Mouse (Mus musculus): Measurements from ENCODE around the gene Bbs9. TPM values are rescaled to one million over a fixed set of nuclear protein-coding genes. Genes with fewer than 3 reads are reported as not detected.

Gene Bbs9
- total RNA-seq, 1 experiment, result 10.3 TPM

DNA sequence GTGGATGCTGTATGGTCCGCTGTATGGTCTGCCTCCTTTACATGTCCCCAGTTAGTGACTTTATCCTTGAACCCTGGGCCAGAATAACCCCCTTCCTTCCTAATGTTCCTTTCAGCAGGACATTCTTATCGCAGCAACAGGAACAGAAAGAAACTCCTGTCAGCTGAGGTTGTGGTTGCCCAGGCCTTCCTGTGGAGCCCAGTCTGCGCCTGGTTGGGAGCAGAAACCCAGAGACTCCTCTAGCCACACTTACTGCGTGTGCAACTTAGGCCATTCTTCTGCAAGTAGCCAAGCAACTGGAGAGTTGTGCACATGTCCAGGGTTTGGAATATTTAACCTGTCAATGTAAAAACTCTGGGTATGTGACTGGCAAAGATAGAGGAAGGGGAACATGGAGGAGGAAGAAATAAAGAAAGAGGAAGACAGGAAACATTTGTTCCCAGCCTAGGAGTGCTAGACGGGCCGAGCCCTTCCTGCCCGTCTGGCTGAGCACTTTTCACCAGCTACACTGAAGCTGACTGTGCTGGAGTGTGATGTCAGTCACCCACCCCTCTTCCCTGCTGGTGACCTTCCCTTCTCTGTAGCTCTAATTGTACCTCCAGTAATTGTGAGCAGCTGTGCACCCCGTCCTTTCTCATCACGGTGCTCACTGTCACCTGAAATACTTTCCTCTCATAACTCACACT, 339.0 kb downstream of the Bbs9 start:
- H3K9me3 ChIP-seq (ENCODE audit: control insufficient read depth, insufficient read depth, low read depth, low read length), result no peaks in the 10 kb centered on the region
- H3K9ac ChIP-seq (ENCODE audit: insufficient read depth, low read depth, low read length, poor library complexity, severe bottlenecking), result no peak overlapping the region
- H3K4me1 ChIP-seq (ENCODE audit: control insufficient read depth in 2 of 2, insufficient read depth in 2 of 2, low read length in 2 of 2, poor library complexity in 1 of 2), result no peaks in the 10 kb centered on the region
- in situ Hi-C loops (cut with MboI; ENCODE audit: low sequenced_read_pairs in 2 of 2, unreplicated experiment in 2 of 2), result no loop called here
- no peak overlapping the region for H3K4me3 ChIP-seq (ENCODE audit: insufficient read depth in 1 of 2, low read depth in 1 of 2, low read length in 2 of 2, poor library complexity in 1 of 2, severe bottlenecking in 1 of 2)
- no peak for TF ChIP-seq CHD2 (IDR thresholded peaks at IDR 0.05; ENCODE audit: low read depth, low read length)
- no peak for TF ChIP-seq MAFK (IDR thresholded peaks at IDR 0.05; ENCODE audit: insufficient read depth, low read depth, low read length)
- TF ChIP-seq ZC3H11A (IDR thresholded peaks at IDR 0.05; ENCODE audit: borderline replicate concordance, low read depth, low read length), result no peak
- no peak for TF ChIP-seq HCFC1 (IDR thresholded peaks at IDR 0.05; ENCODE audit: borderline replicate concordance, insufficient read depth, low read length)
- TF ChIP-seq ZNF384 (IDR thresholded peaks at IDR 0.05; ENCODE audit: low read depth, low read length), result no peak
- no peak for DNase-seq (ENCODE audit: low read depth, low spot score)
- H3K36me3 ChIP-seq (ENCODE audit: control insufficient read depth, insufficient read depth, low read length, poor library complexity, severe bottlenecking), result no peaks in the 10 kb centered on the region
- H3K27ac ChIP-seq (ENCODE audit: insufficient read depth, low read depth, low read length, poor library complexity, severe bottlenecking), result no peak overlapping the region

DNA sequence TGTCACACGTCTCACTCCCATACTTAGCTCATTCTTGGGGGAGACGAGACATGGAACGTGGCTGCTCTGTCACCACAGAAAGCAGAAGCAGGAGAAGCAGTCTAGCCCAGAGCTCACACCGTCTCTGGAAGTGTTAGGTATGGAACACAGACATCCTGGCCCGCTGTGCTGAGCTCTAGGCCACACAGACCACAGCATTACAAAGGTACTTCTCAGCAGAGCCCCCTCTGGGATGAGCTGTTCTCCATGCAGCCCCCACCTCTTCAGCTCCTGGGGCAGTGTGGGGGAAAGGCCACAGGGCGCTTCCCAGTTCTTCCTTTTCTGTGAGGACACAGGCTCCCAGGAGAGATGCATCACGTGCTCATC, 339.6 kb downstream of the Bbs9 start:
- H3K4me1 ChIP-seq (ENCODE audit: control insufficient read depth in 2 of 2, insufficient read depth in 2 of 2, low read length in 2 of 2, poor library complexity in 1 of 2), result no peaks in the 10 kb centered on the region
- in situ Hi-C loops (cut with MboI; ENCODE audit: low sequenced_read_pairs in 2 of 2, unreplicated experiment in 2 of 2), result no loop called here
- H3K9ac ChIP-seq (ENCODE audit: insufficient read depth, low read depth, low read length, poor library complexity, severe bottlenecking), result no peak overlapping the region
- H3K9me3 ChIP-seq (ENCODE audit: control insufficient read depth, insufficient read depth, low read depth, low read length), result no peaks in the 10 kb centered on the region
- H3K36me3 ChIP-seq (ENCODE audit: control insufficient read depth, insufficient read depth, low read length, poor library complexity, severe bottlenecking), result no peaks in the 10 kb centered on the region
- no peak for DNase-seq (ENCODE audit: low read depth, low spot score)
- TF ChIP-seq HCFC1 (IDR thresholded peaks at IDR 0.05; ENCODE audit: borderline replicate concordance, insufficient read depth, low read length) (no peak), MAFK (IDR thresholded peaks at IDR 0.05; ENCODE audit: insufficient read depth, low read depth, low read length) (no peak), ZNF384 (IDR thresholded peaks at IDR 0.05; ENCODE audit: low read depth, low read length) (no peak), CHD2 (IDR thresholded peaks at IDR 0.05; ENCODE audit: low read depth, low read length) (no peak)
- H3K27ac ChIP-seq (ENCODE audit: insufficient read depth, low read depth, low read length, poor library complexity, severe bottlenecking), result no peak overlapping the region
- no peak overlapping the region for H3K4me3 ChIP-seq (ENCODE audit: insufficient read depth in 1 of 2, low read depth in 1 of 2, low read length in 2 of 2, poor library complexity in 1 of 2, severe bottlenecking in 1 of 2)

DNA sequence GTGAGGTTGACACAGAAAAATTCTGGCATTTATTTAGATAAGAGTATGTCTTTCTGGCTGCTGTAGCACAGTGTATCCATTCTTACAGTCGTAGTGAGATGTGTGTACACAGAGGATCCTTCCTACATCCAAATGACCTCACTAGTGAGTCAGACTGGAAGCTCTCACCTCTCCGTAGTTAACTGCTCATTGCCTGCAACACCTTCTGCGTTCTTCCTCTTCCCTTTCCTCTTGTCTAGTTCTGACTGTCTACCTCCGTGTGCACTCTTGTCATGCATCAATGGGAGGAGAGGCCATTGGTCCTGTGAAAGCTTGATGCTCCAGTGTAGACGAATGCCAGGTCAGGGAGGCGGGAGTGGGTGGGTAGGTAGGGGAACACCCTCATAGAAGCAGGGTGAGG, 344.0 kb downstream of the Bbs9 start:
- no peak for DNase-seq (ENCODE audit: low read depth, low spot score)
- Histone ChIP-seq H3K4me1 (ENCODE audit: control insufficient read depth in 2 of 2, insufficient read depth in 2 of 2, low read length in 2 of 2, poor library complexity in 1 of 2) (no peaks in the 10 kb centered on the region), H3K27ac (ENCODE audit: insufficient read depth, low read depth, low read length, poor library complexity, severe bottlenecking) (no peak overlapping the region), H3K9ac (ENCODE audit: insufficient read depth, low read depth, low read length, poor library complexity, severe bottlenecking) (no peak overlapping the region), H3K4me3 (ENCODE audit: insufficient read depth in 1 of 2, low read depth in 1 of 2, low read length in 2 of 2, poor library complexity in 1 of 2, severe bottlenecking in 1 of 2) (no peak overlapping the region), H3K36me3 (ENCODE audit: control insufficient read depth, insufficient read depth, low read length, poor library complexity, severe bottlenecking) (no peaks in the 10 kb centered on the region), H3K9me3 (ENCODE audit: control insufficient read depth, insufficient read depth, low read depth, low read length) (no peaks in the 10 kb centered on the region)
- in situ Hi-C loops (cut with MboI; ENCODE audit: low sequenced_read_pairs in 2 of 2, unreplicated experiment in 2 of 2), result no loop called here
- TF ChIP-seq HCFC1 (IDR thresholded peaks at IDR 0.05; ENCODE audit: borderline replicate concordance, insufficient read depth, low read length) (no peak), MAFK (IDR thresholded peaks at IDR 0.05; ENCODE audit: insufficient read depth, low read depth, low read length) (no peak), ZNF384 (IDR thresholded peaks at IDR 0.05; ENCODE audit: low read depth, low read length) (no peak), CHD2 (IDR thresholded peaks at IDR 0.05; ENCODE audit: low read depth, low read length) (no peak), ZC3H11A (IDR thresholded peaks at IDR 0.05; ENCODE audit: borderline replicate concordance, low read depth, low read length) (no peak)

DNA sequence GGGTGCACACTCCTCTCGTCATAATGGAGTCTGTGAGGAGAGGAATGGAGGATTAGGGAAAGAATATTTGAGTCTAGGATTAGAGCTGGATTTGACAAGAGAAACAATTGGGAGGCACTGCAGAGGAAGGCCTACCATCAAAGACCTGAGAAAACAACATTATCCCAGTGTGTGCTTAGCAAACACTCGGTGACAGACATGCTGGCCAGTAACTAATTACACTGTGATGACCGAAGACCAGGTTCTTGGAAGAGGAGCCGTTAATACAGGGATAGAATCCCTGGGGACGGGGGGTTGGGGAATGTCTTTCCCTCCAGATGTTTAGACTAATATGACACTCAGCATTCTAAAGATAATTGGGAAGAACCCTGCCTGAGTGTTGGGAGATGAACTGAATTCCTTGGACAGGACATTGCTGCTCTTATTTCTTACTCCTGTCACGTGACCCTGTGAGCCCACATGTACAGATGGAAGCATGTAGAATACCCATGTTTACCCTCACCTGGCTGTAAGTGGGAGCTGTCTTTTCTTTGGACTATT, 345.2 kb downstream of the Bbs9 start:
- in situ Hi-C loops (cut with MboI; ENCODE audit: low sequenced_read_pairs in 2 of 2, unreplicated experiment in 2 of 2), result no loop called here
- H3K27ac ChIP-seq (ENCODE audit: insufficient read depth, low read depth, low read length, poor library complexity, severe bottlenecking), result no peak overlapping the region
- H3K36me3 ChIP-seq (ENCODE audit: control insufficient read depth, insufficient read depth, low read length, poor library complexity, severe bottlenecking), result no peaks in the 10 kb centered on the region
- H3K4me1 ChIP-seq (ENCODE audit: control insufficient read depth in 2 of 2, insufficient read depth in 2 of 2, low read length in 2 of 2, poor library complexity in 1 of 2), result no peaks in the 10 kb centered on the region
- H3K4me3 ChIP-seq (ENCODE audit: insufficient read depth in 1 of 2, low read depth in 1 of 2, low read length in 2 of 2, poor library complexity in 1 of 2, severe bottlenecking in 1 of 2), result no peak overlapping the region
- no peak overlapping the region for H3K9ac ChIP-seq (ENCODE audit: insufficient read depth, low read depth, low read length, poor library complexity, severe bottlenecking)
- DNase-seq (ENCODE audit: low read depth, low spot score), result no peak
- TF ChIP-seq CHD2 (IDR thresholded peaks at IDR 0.05; ENCODE audit: low read depth, low read length), result no peak
- TF ChIP-seq ZNF384 (IDR thresholded peaks at IDR 0.05; ENCODE audit: low read depth, low read length), result no peak
- no peak for TF ChIP-seq HCFC1 (IDR thresholded peaks at IDR 0.05; ENCODE audit: borderline replicate concordance, insufficient read depth, low read length)
- no peak for TF ChIP-seq ZC3H11A (IDR thresholded peaks at IDR 0.05; ENCODE audit: borderline replicate concordance, low read depth, low read length)
- TF ChIP-seq MAFK (IDR thresholded peaks at IDR 0.05; ENCODE audit: insufficient read depth, low read depth, low read length), result no peak
- H3K9me3 ChIP-seq (ENCODE audit: control insufficient read depth, insufficient read depth, low read depth, low read length), result no peaks in the 10 kb centered on the region

All from ES-E14 (cell line).